Mouse (Mus musculus): ENCODE results near the gene Siglece. TPM values are rescaled to one million over a fixed set of nuclear protein-coding genes. Genes with fewer than 3 reads are reported as not detected.
"Not testable (repeated sequence)": the region's sequence is repeated elsewhere in the genome, so short reads cannot be mapped to it uniquely, and the experiment has no call there.

Siglece gene
- 1 to 10 TPM; 1.1 TPM for total RNA-seq (2021)

GRCm38 (mm10) chr7:43660002-43660401 lies at the start of gene Siglece:
Gene Siglece (minus strand): TSS chr7:43660161.
- DNase-seq (ENCODE audit: low spot score): no peak
- intact Hi-C loops (cut with DNase I): no loop called here

GRCm38 (mm10) chr7:43690118-43690517 lies 30.2 kb upstream of the Siglece start, which contains the start of gene Klk14:
Gene Klk14 (plus strand): TSS chr7:43690418.
- DNase-seq (ENCODE audit: low spot score): no peak
- intact Hi-C loops (cut with DNase I): no loop called here

- DNase-seq (ENCODE audit: low spot score): no peak
- intact Hi-C loops (cut with DNase I): no loop called here
Observed at GRCm38 (mm10) chr7:43685088-43685487, 25.1 kb upstream of the Siglece start.

GRCm38 (mm10) chr7:43682511-43682910 lies 22.6 kb upstream of the Siglece start:
- DNase-seq (ENCODE audit: low spot score): not testable (repeated sequence)
- intact Hi-C loops (cut with DNase I): loop anchor here (2.0 to 5.0 kb wide), 2 partner anchors 65 to 100 kb away; no protein-coding TSS in a partner anchor

GRCm38 (mm10) chr7:43680960-43681359 lies 21.0 kb upstream of the Siglece start:
- no peak for DNase-seq (ENCODE audit: low spot score)
- intact Hi-C loops (cut with DNase I): loop anchor here (1.0 to 5.0 kb wide), 2 partner anchors 66 to 213 kb away; no protein-coding TSS in a partner anchor

GRCm38 (mm10) chr7:43678517-43678916 lies 18.6 kb upstream of the Siglece start:
- DNase-seq (ENCODE audit: low spot score): no peak
- intact Hi-C loops (cut with DNase I): no loop called here

GRCm38 (mm10) chr7:43675091-43675490 lies 15.1 kb upstream of the Siglece start:
- no peak for DNase-seq (ENCODE audit: low spot score)
- intact Hi-C loops (cut with DNase I): no loop called here

- intact Hi-C loops (cut with DNase I): loop anchor here (5.0 kb wide), 1 partner anchor 90 kb away; no protein-coding TSS in a partner anchor
- DNase-seq (ENCODE audit: low spot score): no peak
Observed at GRCm38 (mm10) chr7:43672581-43673260, 12.8 kb upstream of the Siglece start.

- DNase-seq (ENCODE audit: low spot score): peak; percentile 89
- intact Hi-C loops (cut with DNase I): loop anchor here (5.0 kb wide), 1 partner anchor 90 kb away; no protein-coding TSS in a partner anchor
Observed at GRCm38 (mm10) chr7:43671809-43672580, 12.0 kb upstream of the Siglece start, which contains the start of gene Ctu1. Gene Ctu1 (plus strand): TSS chr7:43672016.

GRCm38 (mm10) chr7:43671064-43671808 lies 11.3 kb upstream of the Siglece start:
- no peak for DNase-seq (ENCODE audit: low spot score)
- intact Hi-C loops (cut with DNase I): loop anchor here (5.0 kb wide), 1 partner anchor 89 kb away; no protein-coding TSS in a partner anchor

- intact Hi-C loops (cut with DNase I): no loop called here
- DNase-seq (ENCODE audit: low spot score): no peak
Observed at GRCm38 (mm10) chr7:43668582-43668981, 8.6 kb upstream of the Siglece start.

- DNase-seq (ENCODE audit: low spot score); intact Hi-C loops (cut with DNase I): not testable (repeated sequence)
Observed at GRCm38 (mm10) chr7:43667221-43667620, 7.3 kb upstream of the Siglece start.

GRCm38 (mm10) chr7:43662804-43663203 lies 2.8 kb upstream of the Siglece start:
- intact Hi-C loops (cut with DNase I): no loop called here

GRCm38 (mm10) chr7:43656232-43656631 lies 3.7 kb downstream of the Siglece start:
- intact Hi-C loops (cut with DNase I): no loop called here
- DNase-seq (ENCODE audit: low spot score): no peak

More at GRCm38 (mm10) chr7:43662804-43663203, 2.8 kb upstream of the Siglece start:
- no peak for DNase-seq (ENCODE audit: low spot score)

GRCm38 (mm10) chr7:43654519-43654918 lies 5.4 kb downstream of the Siglece start:
- no peak for DNase-seq (ENCODE audit: low spot score)
- intact Hi-C loops (cut with DNase I): no loop called here

- no peak for DNase-seq (ENCODE audit: low spot score)
- intact Hi-C loops (cut with DNase I): no loop called here
Observed at GRCm38 (mm10) chr7:43652683-43653082, 7.3 kb downstream of the Siglece start.

GRCm38 (mm10) chr7:43643046-43643652 lies 16.8 kb downstream of the Siglece start:
- no peak for DNase-seq (ENCODE audit: low spot score)
- intact Hi-C loops (cut with DNase I): no loop called here

- intact Hi-C loops (cut with DNase I): no loop called here
Observed at GRCm38 (mm10) chr7:43642587-43642986, 17.4 kb downstream of the Siglece start.

GRCm38 (mm10) chr7:43637118-43637517 lies 22.8 kb downstream of the Siglece start:
- no peak for DNase-seq (ENCODE audit: low spot score)
- intact Hi-C loops (cut with DNase I): no loop called here

More at GRCm38 (mm10) chr7:43642587-43642986, 17.4 kb downstream of the Siglece start:
- no peak for DNase-seq (ENCODE audit: low spot score)

- intact Hi-C loops (cut with DNase I): no loop called here
- DNase-seq (ENCODE audit: low spot score): no peak
Observed at GRCm38 (mm10) chr7:43636194-43636593, 23.8 kb downstream of the Siglece start.
